Mouse (Mus musculus): Measurements from ENCODE around the gene Gm20696. TPM values are rescaled to one million over a fixed set of nuclear protein-coding genes. Genes with fewer than 3 reads are reported as not detected.

Gm20696 gene
- total and polyA plus RNA-seq, 3 experiments = 0.59 TPM; not detected in 2

DNA sequence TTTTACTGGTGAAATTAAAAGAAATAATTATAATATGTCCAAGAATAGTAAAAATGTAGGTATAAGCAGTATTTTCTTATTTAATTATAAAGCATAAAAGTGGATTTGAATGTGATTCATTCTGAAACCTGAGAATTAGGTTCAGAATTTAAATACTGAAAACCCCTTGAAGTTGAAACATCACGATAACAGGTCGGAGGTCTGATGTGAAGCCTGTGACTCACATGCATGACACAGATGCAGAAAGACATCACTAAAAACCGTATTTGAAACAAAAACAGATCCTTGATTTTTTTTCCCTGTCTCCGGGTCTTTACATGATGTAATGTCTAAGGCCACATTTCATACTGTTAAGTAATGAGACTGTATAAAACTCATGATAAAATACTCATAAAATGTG, 325.7 kb downstream of the Gm20696 start (continued):
- TF ChIP-seq UBTF (IDR thresholded peaks at IDR 0.05; ENCODE audit: low read depth, low read length) (no peak), CHD1 (IDR thresholded peaks at IDR 0.05; ENCODE audit: low read depth, low read length) (no peak; the same call in 1 of the 2 replicates), KAT2A (IDR thresholded peaks at IDR 0.05; ENCODE audit: insufficient replicate concordance, low read length) (no peak), GABPA (IDR thresholded peaks at IDR 0.05; ENCODE audit: insufficient replicate concordance, low read depth, low read length) (no peak), BHLHE40 (IDR thresholded peaks at IDR 0.05; ENCODE audit: low read depth, low read length) (peak; percentile 97), TCF12 (IDR thresholded peaks at IDR 0.05; ENCODE audit: low read depth, low read length) (peak; percentile 69), JUN (IDR thresholded peaks at IDR 0.05; ENCODE audit: insufficient read depth, low read depth, low read length) (peak; percentile 90), TBP (conservative IDR thresholded peaks at IDR 0.05; ENCODE audit: low read depth, low read length) (no peak), E2F4 (IDR thresholded peaks at IDR 0.05; ENCODE audit: insufficient replicate concordance, low read depth, low read length) (0 out of 2 replicates have a peak, but pooled peaks have one; percentile 9), SIN3A (IDR thresholded peaks at IDR 0.05; ENCODE audit: low read length) (peak; percentile 12; the same call in 1 of the 2 replicates), CHD2 (IDR thresholded peaks at IDR 0.05; ENCODE audit: low read length) (peak; percentile 95), ETS1 (conservative IDR thresholded peaks at IDR 0.05; ENCODE audit: low read depth, low read length) (peak; percentile 94), JUND (conservative IDR thresholded peaks at IDR 0.05; ENCODE audit: low read depth, low read length) (peak; percentile 97), MYC (IDR thresholded peaks at IDR 0.05; ENCODE audit: low read depth, low read length) (peak; percentile 49; the same call in 1 of the 2 replicates), NRF1 (IDR thresholded peaks at IDR 0.05; ENCODE audit: low read depth, low read length) (no peak), USF1 (IDR thresholded peaks at IDR 0.05; ENCODE audit: low read depth, low read length) (no peak), HCFC1 (IDR thresholded peaks at IDR 0.05; ENCODE audit: low read depth, low read length) (peak; percentile 28), EP300 (IDR thresholded peaks at IDR 0.05; ENCODE audit: low read length) (peak; percentile 89)

DNA sequence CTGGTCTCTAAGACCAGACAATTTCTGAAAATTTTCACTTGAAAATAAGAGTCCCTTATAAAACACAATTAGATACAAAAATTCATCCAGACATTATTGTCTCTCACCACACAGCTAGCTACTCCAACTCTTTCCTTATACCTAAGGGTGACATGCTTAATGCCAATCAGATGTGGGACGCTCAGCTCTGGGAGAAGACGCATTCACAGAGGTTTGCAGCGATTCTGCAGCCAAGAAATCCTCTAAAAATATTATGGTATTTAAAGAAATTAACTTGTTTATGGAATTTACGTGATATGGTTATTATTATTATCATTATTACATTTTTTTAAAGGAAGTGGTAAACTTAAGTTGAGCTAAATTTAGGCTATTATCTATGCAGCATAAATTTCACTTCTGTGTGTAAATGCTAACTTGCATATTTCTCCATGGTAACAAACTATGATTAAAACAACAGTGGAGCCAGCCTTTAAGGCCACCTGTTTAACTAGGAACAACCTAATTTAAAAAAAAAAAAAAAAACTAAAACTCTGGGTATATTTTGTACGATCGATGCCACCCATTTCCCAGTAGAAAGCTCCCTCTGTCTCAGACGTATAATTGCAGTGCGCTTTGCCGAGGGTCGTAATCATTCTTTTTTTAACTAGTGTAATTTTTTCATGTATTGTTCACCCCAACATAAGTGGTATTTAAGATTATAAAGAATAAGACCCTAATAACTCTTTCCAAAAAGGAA, 326.4 kb downstream of the Gm20696 start:
- H3K27ac ChIP-seq (ENCODE audit: insufficient read depth, low read depth) = peak overlapping the region; percentile 70

More for the DNA sequence above, 326.4 kb downstream of the Gm20696 start:
- peak overlapping the region; percentile 25; the same call in 1 of the 2 replicates for H3K4me2 ChIP-seq (ENCODE audit: insufficient read depth, low read depth, poor library complexity, severe bottlenecking)
- H3K36me3 ChIP-seq (replicated peaks in 1 of 2; ENCODE audit: control insufficient read depth in 1 of 2, insufficient read depth in 1 of 2, low read length in 1 of 2) = no peaks in the 10 kb centered on the region
- H3K9ac ChIP-seq (ENCODE audit: insufficient read depth, low read depth) = peak overlapping the region; percentile 89
- H3K79me2 ChIP-seq (replicated peaks; ENCODE audit: control insufficient read depth, extremely low read depth, insufficient read depth, poor library complexity, severe bottlenecking) = peaks cover 9% of the 10 kb centered on the region
- no peak overlapping the region for H3K4me3 ChIP-seq (replicated peaks in 1 of 3; ENCODE audit: low read depth in 2 of 3, low read length in 2 of 3, poor library complexity in 1 of 3)
- in situ Hi-C loops (cut with MboI; ENCODE audit: low pct_ligation_motif_present, low pct_unique_long_range_greater_than_20kb, low sequenced_read_pairs) (loop anchor here (5.0 kb wide), 1 partner anchor 47 kb away; no protein-coding TSS in a partner anchor), dilution Hi-C loops (cut with MboI; ENCODE audit: extremely low pct_ligation_motif_present, extremely low pct_unique_long_range_greater_than_20kb, low sequenced_read_pairs) (no loop called here)
- H3K9me3 ChIP-seq (replicated peaks; ENCODE audit: low read length) = no peaks in the 10 kb centered on the region
- no peaks in the 10 kb centered on the region for H3K27me3 ChIP-seq (replicated peaks)
- DNase-seq (ENCODE audit: extremely low read depth) = no peak
- peak; percentile 87 for TF ChIP-seq ZNF384 (IDR thresholded peaks at IDR 0.05; ENCODE audit: low read depth, low read length)
- TF ChIP-seq ETS1 (conservative IDR thresholded peaks at IDR 0.05; ENCODE audit: low read depth, low read length) = no peak; the same call in 1 of the 2 replicates
- no peak for TF ChIP-seq E2F4 (IDR thresholded peaks at IDR 0.05; ENCODE audit: insufficient replicate concordance, low read depth, low read length)
- no peak for TF ChIP-seq BHLHE40 (IDR thresholded peaks at IDR 0.05; ENCODE audit: low read depth, low read length)
- TF ChIP-seq CHD1 (IDR thresholded peaks at IDR 0.05; ENCODE audit: low read depth, low read length) = no peak; the same call in 1 of the 2 replicates
- TF ChIP-seq NRF1 (IDR thresholded peaks at IDR 0.05; ENCODE audit: low read depth, low read length) = no peak
- TF ChIP-seq TBP (conservative IDR thresholded peaks at IDR 0.05; ENCODE audit: low read depth, low read length) = 0 out of 2 replicates have a peak, but pooled peaks have one; percentile 38
- TF ChIP-seq MAX (IDR thresholded peaks at IDR 0.05; ENCODE audit: low read length) = no peak
- no peak for TF ChIP-seq EP300 (IDR thresholded peaks at IDR 0.05; ENCODE audit: low read length)
- TF ChIP-seq CHD2 (IDR thresholded peaks at IDR 0.05; ENCODE audit: low read length) = no peak
- TF ChIP-seq KAT2A (IDR thresholded peaks at IDR 0.05; ENCODE audit: insufficient replicate concordance, low read length) = no peak
- TF ChIP-seq MEF2A (IDR thresholded peaks at IDR 0.05; ENCODE audit: borderline replicate concordance, low read depth, low read length) = peak; percentile 37; the same call in 1 of the 2 replicates
- TF ChIP-seq RCOR1 (conservative IDR thresholded peaks at IDR 0.05; ENCODE audit: low read depth, low read length) = no peak; the same call in 1 of the 2 replicates
- peak; percentile 34; the same call in 1 of the 2 replicates for TF ChIP-seq IRF4 (IDR thresholded peaks at IDR 0.05; ENCODE audit: low read depth, low read length)
- TF ChIP-seq PAX5 (IDR thresholded peaks at IDR 0.05; ENCODE audit: low read length) = no peak
- no peak for TF ChIP-seq GABPA (IDR thresholded peaks at IDR 0.05; ENCODE audit: insufficient replicate concordance, low read depth, low read length)
- TF ChIP-seq SIN3A (IDR thresholded peaks at IDR 0.05; ENCODE audit: low read length) = 0 out of 2 replicates have a peak, but pooled peaks have one; percentile 75
- peak; percentile 83 for TF ChIP-seq MAFK (IDR thresholded peaks at IDR 0.05; ENCODE audit: insufficient replicate concordance, low read length)
- peaks cover 5 to 65% of the 10 kb centered on the region in 2 experiments for H3K4me1 ChIP-seq (ENCODE audit: control insufficient read depth in 1 of 2, insufficient read depth in 2 of 2)
